Mouse (Mus musculus) layer of hippocampus, postnatal 25 days (tissue): ENCODE measurements at regions not wholly inside any gene's neighbourhood (a gene's known extent, or its start where the extent isn't known, plus 50 kb on each side); places are given as distances from the start of the nearest gene placed in this dataset.

Experiments used
- DNase-seq, 2 experiments: peaks; one replicate each; pipeline ENCODE4 v3.0.0; 2022; ENCODE audit warnings: mixed read lengths in 2 of 2, low spot score in 1 of 2; ENCODE audit errors: extremely low spot score in 1 of 2

GRCm38 (mm10) chr17:80891656-80892055, 52.8 kb upstream of the Tmem178 start:
- no peak for DNase-seq

DNA sequence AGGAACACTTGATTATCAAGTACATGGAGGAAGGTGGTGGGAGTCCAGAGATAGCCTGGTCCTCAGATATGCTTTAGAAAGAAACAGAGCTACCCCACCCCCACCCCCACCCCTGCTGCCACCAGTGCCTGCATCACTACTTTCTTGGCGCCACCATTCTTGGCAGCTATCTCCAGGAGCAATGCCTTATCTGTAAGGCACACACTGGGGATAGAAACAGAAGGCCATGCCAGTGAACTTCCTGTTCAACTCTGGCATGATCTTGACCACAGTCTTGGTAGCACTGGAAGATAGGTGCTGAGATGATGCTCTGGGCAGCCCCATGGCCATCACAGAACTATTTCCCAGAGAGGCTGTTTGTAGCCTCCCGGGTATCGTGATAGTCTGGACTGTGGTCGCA, 55.3 kb upstream of the Tmem178 start:
- no peak for DNase-seq

DNA sequence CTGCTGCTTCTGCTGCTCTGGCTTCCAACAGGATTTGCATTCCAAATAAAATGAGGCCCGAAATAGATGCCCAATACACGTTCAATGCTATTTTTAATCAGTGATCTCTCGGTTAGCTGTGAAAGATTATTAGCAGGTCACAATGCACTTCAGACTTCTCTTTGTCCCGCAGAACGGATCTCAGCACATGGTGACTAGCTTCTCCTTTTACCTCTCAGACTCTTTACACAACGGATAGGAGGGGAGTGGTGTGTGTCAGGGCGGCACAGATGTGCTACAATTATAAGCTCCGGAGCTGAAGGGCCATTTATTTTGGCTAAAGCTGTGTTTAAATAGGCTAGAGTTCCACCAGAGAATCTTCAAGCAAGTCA, 56.7 kb upstream of the Tmem178 start:
- no peak for DNase-seq

- DNase-seq: no peak
Measured at GRCm38 (mm10) chr17:80887021-80887748, 57.2 kb upstream of the Tmem178 start.

DNA sequence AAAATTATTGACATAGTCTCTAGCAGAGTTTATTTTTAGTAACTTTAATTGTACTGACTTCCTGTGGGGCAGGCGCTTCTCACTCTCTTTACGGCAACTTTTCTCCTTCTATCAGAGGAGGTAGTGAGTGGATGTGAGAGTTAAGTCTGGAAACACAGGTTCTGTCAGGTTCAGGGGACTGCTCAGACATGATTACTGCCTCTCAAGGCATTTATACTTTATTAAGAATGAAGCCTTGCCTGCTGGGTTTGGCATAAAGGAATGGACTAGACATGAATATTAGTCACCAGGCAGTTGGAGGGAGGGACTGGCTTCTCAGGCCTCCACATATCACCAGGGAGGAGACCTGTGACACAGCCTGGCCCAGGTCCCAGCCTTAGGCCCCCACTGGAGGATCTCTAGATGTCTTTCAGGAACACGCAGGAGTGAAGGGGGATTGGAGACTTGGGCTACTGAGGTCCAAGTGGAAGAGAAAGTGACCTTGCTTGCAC, 58.2 kb upstream of the Tmem178 start:
- no peak for DNase-seq

- no peak for DNase-seq
Measured at GRCm38 (mm10) chr17:80885706-80886105, 58.7 kb upstream of the Tmem178 start.

DNA sequence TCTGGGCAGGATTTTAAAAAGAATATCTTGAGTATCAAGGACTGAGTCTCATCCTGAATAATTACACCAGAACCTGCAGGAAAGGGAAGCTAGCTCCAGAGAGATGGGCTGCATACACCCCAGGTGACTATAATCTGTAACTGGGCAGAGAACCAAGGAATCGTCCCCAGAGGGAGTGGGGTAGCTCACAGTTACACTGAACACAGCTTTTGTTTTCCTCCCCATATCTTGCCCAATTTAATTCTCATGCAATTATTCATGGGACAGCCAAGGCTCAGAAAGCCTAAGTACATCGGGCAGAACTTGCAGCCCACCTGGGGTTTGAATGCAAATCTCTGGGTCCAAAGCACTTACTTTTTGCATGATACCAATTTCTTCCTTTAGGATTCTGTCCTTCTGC, 59.5 kb upstream of the Tmem178 start:
- no peak for DNase-seq

DNA sequence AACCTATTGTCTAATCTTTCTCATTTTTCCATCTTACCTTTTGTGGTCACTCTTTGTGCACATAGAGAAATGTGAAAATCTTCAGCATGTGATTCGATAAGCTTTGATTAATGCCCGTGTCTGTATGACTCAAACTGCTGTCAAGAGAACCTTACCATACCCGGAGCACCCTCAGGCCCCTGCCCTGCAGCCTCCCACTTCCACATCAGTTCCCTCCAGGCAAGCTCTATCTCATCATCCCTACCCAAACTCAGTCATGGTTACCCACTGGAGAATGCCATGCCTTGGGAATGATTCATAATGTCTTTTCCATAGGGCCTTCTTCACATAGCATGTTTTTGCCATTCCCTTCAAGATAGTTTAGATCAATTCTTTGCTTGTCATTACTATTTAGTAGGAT, 62.0 kb upstream of the Tmem178 start:
- DNase-seq: no peak

- DNase-seq: no peak
Measured at GRCm38 (mm10) chr17:80880325-80880724, 64.1 kb upstream of the Tmem178 start.

DNA sequence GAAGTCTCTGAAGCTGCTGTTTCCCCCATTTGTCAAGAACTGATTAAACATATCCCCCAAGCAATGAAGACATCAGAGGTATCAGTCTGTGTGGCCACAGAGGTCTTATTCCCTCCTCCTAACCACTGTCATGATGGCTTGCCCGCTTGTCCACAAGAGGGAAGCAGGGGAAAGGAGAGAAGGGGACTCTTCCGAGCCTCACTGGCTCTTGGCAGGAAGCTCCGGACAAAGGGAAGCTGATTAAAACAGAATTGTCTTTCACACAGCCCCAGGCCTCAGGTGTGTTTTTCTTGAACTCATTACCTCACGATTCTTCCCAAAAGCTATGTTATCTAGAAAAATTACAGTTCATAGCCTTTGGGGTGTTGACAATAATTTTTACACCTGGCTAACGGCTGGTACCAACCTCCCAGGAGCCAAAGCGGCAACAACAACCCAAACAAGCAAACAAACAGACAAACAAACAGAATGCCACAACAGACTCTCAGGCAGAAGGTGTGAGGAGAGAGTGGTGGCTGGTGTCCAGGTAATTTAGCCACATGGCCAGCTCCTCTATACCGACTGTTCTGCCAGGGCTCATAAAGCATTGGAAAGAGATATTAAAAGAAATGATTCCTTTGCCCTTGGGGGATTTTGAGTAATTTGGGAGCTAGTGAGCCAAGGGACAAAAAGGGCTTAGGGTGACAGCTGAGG, 68.9 kb upstream of the Tmem178 start:
- no peak for DNase-seq

GRCm38 (mm10) chr17:80870965-80871364, 73.5 kb upstream of the Tmem178 start:
- DNase-seq: no peak

DNA sequence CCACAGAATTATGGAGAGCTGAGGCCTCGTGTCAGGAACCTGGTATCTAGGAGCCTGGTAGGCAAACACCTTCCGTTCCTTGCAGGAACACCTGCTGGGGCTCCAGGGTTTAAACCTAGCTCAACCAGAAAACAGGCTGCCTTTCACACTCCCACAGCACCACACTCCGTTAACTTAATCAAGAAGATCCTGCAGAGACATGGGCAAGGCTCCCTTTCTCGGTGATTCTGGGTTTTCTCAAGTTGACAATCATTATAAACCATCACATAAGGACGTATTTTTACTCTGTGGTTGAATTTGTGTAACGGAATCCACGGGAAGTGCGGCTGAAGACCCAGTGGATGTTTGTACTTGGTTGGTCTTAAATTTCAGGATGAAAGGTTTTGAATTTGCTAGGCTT, 82.1 kb upstream of the Tmem178 start:
- DNase-seq: no peak

DNA sequence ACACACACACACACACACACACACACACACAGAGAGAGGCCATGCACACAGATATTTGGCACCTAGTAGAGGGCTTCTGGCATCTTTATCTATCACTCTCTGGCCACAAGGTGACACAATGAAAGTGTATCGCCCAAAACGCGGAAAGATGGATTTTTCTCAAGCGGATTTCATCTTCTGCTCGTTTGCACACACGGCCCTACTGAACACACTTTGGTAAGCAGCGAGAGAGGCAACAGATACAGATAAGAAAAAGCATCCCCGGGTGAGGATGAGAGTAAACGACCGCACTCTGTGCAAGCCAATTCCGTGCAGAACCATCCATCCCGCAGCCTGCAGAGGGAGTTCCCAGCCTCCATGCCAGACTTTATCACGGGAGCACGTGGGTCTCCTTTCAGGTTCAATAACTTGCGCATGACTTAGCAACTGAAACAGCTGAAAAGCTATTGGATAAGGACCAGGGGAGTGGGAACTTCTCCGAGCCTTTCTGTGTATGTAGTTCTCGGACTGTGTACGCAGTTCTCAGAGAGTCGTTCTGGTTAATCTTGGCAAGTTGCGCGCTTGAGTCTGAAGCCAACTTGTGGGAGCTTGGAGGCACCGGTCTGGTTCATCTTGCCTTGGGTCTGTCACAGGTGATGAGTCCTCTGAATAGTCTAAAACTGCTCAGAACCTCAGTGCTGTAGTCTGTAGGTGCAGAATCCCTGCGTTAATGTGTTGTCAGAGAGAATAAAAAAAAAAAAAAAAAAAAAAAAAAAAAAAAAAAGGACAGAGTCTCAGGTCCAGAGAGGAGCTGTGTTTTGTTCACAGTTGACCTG, 97.2 kb upstream of the Tmem178 start:
- no peak for DNase-seq

DNA sequence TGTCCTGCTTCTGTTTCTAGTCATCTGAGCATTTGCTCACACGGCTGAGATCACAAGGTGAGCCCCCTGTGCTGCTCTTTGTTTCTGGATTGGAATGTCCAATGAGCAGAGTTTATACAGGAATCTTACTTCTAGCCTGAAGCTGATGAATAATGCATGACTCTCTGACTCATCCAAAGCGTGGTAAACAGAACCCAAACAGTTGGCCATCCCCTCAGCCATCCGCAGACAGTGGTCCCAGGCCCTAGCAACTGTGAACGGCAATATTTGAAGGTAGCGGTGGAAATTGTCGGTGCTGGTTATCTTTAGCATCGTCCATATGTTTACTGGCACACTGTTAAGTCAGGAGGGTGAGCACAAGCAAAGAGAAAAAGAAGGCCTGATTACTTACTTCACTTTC, 99.1 kb upstream of the Tmem178 start:
- DNase-seq: no peak

DNA sequence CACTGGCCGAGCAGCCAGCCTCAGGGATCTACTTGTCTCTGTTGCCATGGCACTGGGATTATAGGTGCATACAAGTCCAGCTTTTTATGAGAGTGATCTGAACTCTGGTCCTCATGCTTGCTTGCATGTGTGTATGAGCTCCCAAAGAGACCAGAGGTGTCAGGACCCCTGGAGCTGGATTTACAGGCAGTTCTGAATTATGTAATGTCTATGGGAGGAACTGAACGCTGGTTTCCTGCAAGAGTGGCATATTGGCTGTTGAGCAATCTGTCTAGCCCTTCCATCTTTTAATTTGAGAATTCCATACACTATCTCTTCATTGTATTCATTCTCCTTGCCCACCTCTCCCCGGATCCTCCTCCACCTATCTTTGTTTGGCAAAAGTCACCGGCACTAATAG, 102.5 kb upstream of the Tmem178 start:
- DNase-seq: no peak

DNA sequence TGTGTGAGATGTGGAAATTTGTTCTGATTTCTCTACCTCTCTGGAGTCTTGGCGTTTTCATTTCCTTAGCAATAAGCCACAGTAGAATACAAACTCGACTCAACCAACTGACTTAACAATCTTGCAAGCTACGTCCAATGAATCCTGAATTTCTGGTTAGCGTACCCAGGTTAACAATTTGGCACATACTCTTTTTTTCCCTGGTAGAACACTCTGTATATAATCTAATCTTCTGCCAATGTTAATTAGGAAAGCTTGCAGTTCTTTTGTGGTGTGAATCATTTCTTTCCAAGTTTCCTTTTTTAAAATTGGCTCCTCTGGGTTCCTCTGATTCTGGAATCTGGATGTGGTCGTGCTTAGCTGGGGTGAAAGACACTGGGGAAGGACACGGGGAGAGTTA, 103.5 kb upstream of the Tmem178 start:
- no peak for DNase-seq

DNA sequence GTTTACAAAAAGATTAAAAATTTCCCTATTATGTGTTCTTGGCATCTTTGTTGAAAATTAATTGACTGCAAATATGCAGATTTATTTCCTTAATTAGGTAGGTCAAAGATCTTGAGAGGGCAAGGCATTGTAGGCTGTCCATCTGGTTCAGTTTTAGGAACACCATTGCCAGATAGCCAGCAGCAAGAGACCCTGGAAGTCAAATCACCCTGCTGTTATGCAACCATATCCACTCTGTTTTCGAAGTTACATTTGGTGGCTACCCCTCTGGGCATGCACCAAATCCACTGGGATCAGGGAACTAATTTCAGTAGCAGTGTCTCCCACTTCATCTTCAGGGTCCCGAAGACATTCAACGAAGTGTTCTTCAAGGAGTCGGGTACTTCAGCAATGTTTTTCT, 104.0 kb upstream of the Tmem178 start:
- DNase-seq: no peak

DNA sequence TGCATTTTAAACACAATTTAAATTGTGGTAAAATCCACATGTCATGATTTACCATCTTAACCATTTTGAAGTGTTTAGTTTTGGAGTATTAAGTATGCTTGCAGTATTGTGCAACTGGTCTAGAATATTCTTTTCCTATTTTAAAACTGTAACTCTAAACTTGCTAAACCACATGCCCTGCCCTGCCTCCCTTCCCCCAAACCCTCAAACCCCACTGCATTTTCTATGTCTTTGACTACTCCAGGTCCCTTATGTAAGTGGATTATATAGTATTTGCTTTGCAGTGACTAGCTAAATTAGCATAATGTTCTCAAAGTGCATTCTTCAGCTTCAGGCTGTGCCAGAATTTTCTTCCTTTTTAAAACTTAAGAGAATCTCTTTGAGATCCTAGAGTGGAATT, 106.4 kb upstream of the Map4k3 start:
- DNase-seq: no peak

DNA sequence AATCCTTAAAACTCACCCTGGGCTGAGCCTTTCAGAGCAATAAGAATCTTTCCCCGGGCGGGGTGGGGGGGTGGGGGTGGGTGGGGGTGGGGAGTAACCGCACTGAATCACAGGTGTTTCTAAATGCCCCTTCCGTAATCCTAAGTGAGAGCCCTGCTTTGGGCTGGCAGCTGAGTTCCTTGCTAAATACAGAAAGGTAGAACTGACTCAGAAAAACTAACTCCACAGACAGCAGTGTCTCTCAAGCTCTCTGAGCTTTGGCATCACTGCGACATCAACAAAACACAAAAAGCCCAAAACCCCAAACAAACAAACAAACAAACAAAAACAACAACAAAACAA, 105.9 kb upstream of the Map4k3 start:
- no peak for DNase-seq

DNA sequence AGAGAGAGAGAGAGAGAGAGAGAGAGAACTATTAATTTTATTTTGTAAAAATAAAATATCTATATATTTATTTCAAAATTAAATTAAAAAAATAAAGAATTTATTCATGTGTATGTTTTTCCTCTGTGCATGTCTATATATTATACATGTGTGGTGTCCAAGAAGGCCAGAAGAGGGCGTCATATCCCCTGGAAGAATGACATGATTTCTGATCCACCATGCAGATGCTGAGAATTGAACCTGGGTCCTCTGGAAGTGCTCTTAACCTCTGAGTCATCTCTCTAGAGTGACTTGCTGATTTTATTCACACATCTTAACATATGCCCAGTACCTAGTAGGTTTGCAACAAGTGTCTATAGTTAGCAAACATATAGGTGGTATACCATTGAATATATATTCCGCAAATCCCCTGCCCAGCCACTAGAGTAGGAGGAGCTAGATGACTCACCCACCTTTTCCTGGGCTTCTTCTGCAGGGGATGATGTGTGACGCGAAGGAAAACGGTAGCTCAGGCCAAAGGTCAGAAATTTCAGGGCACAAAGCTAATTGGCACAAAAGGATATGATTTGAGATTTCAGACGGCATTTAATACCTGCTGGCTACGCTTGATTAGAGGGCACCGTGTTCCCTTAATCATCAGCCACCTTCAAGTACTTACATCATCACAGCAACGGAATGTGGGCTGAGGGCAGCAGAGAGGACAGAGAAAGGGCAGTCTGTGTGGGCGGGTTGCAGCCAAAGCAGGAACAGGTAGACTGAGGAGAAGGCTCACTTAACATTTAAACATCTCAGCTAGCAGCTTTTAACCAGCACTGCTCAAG, 105.3 kb upstream of the Map4k3 start:
- DNase-seq: no peak

DNA sequence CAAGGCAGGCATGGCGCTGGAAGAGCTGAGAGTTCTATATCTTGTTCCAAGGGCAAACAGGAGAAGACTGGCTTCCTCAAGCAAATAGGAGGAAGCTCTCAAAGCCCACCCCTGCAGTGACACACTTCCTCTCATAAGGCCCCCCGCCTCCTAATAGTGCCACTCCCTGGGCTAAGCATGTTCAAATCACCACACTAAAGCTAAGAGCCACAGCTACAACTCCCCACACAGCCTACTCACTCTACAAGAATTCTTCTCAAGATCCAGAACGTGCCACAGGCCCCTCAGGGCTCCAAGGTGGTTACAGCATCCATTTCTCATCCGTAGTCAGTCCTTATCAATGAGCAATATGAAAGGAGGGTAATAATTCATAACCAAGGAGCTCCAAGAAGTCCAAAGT, 103.4 kb upstream of the Map4k3 start:
- DNase-seq: no peak
